Mouse (Mus musculus): ENCODE data around the gene Antxr1. TPM values are rescaled to one million over a fixed set of nuclear protein-coding genes. Genes with fewer than 3 reads are reported as not detected.

Antxr1 gene
- polyA plus RNA-seq, 1 experiment from 2014 or later: 5.9 TPM

- WGBS: 22% methylated on average over 3 of the region's 3 CpGs
- no peaks in the 10 kb centered on the region; the same call in 1 of the 2 replicates for H3K36me3 ChIP-seq (ENCODE audit: control insufficient read depth, insufficient read depth, low read length)
- H3K27ac ChIP-seq (replicated peaks): peak overlapping the region; percentile 78
- no peaks in the 10 kb centered on the region for H3K9me3 ChIP-seq (ENCODE audit: control insufficient read depth, low read length)
- DNase-seq (ENCODE audit: low spot score): peak; percentile 49
- no peak overlapping the region for H3K4me3 ChIP-seq (ENCODE audit: low read depth, low read length)
- no peaks in the 10 kb centered on the region for H3K27me3 ChIP-seq (ENCODE audit: control insufficient read depth, insufficient read depth, low read length)
- TF ChIP-seq CTCF (IDR thresholded peaks at IDR 0.05; ENCODE audit: low read depth) (no peak), EP300 (optimal IDR thresholded peaks at IDR 0.05) (no peak)
- no peaks in the 10 kb centered on the region for H3K4me1 ChIP-seq (replicated peaks; ENCODE audit: control insufficient read depth, insufficient read depth)
- no peak overlapping the region for H3K9ac ChIP-seq (ENCODE audit: low read length)
- ATAC-seq (ENCODE audit: low FRiP score, low TSS enrichment): peak; percentile 82
- H3K4me2 ChIP-seq (replicated peaks; ENCODE audit: low read depth): no peak overlapping the region
These were observed 145.9 kb downstream of the Antxr1 start for GRCm38 (mm10) chr6:87189755-87190154.

- Histone ChIP-seq H3K27me3 (ENCODE audit: control insufficient read depth, insufficient read depth, low read length) (no peaks in the 10 kb centered on the region), H3K27ac (replicated peaks) (peak overlapping the region; percentile 64), H3K36me3 (ENCODE audit: control insufficient read depth, insufficient read depth, low read length) (no peaks in the 10 kb centered on the region), H3K9me3 (ENCODE audit: control insufficient read depth, low read length) (no peaks in the 10 kb centered on the region), H3K4me1 (replicated peaks; ENCODE audit: control insufficient read depth, insufficient read depth) (peaks cover 4% of the 10 kb centered on the region), H3K4me3 (ENCODE audit: low read depth, low read length) (no peak overlapping the region), H3K4me2 (replicated peaks; ENCODE audit: low read depth) (peak overlapping the region; percentile 23; the same call in 1 of the 2 replicates), H3K9ac (ENCODE audit: low read length) (no peak overlapping the region)
- DNase-seq (ENCODE audit: low spot score): peak; percentile 35
- peak; percentile 39; the same call in 1 of the 2 replicates for ATAC-seq (ENCODE audit: low FRiP score, low TSS enrichment)
- 29% methylated on average over 12 of the region's 12 CpGs for WGBS
- peak; percentile 19 for TF ChIP-seq CTCF (IDR thresholded peaks at IDR 0.05; ENCODE audit: low read depth)
- TF ChIP-seq EP300 (optimal IDR thresholded peaks at IDR 0.05): peak; percentile 73
These were observed 148.6 kb downstream of the Antxr1 start for GRCm38 (mm10) chr6:87186988-87187387.

GRCm38 (mm10) chr6:87184418-87184817, 151.2 kb downstream of the Antxr1 start:
- Histone ChIP-seq H3K36me3 (ENCODE audit: control insufficient read depth, insufficient read depth, low read length) (no peaks in the 10 kb centered on the region), H3K9ac (ENCODE audit: low read length) (no peak overlapping the region), H3K4me1 (replicated peaks; ENCODE audit: control insufficient read depth, insufficient read depth) (peaks cover 4% of the 10 kb centered on the region), H3K27ac (replicated peaks) (peak overlapping the region; percentile 69; the same call in 1 of the 2 replicates), H3K27me3 (ENCODE audit: control insufficient read depth, insufficient read depth, low read length) (no peaks in the 10 kb centered on the region), H3K4me2 (replicated peaks; ENCODE audit: low read depth) (no peak overlapping the region), H3K4me3 (ENCODE audit: low read depth, low read length) (no peak overlapping the region), H3K9me3 (ENCODE audit: control insufficient read depth, low read length) (no peaks in the 10 kb centered on the region)
- WGBS: 92% methylated on average over 3 of the region's 3 CpGs
- ATAC-seq (ENCODE audit: low FRiP score, low TSS enrichment): no peak
- TF ChIP-seq EP300 (optimal IDR thresholded peaks at IDR 0.05) (no peak), CTCF (IDR thresholded peaks at IDR 0.05; ENCODE audit: low read depth) (no peak)
- DNase-seq (ENCODE audit: low spot score): no peak

GRCm38 (mm10) chr6:87183981-87184380, 151.6 kb downstream of the Antxr1 start:
- H3K27me3 ChIP-seq (ENCODE audit: control insufficient read depth, insufficient read depth, low read length): no peaks in the 10 kb centered on the region
- H3K9ac ChIP-seq (ENCODE audit: low read length): no peak overlapping the region
- no peaks in the 10 kb centered on the region; the same call in 1 of the 2 replicates for H3K36me3 ChIP-seq (ENCODE audit: control insufficient read depth, insufficient read depth, low read length)
- peaks cover 4% of the 10 kb centered on the region for H3K4me1 ChIP-seq (replicated peaks; ENCODE audit: control insufficient read depth, insufficient read depth)
- TF ChIP-seq CTCF (IDR thresholded peaks at IDR 0.05; ENCODE audit: low read depth) (no peak), EP300 (optimal IDR thresholded peaks at IDR 0.05) (no peak)
- H3K4me2 ChIP-seq (replicated peaks; ENCODE audit: low read depth): no peak overlapping the region
- no peak overlapping the region for H3K4me3 ChIP-seq (ENCODE audit: low read depth, low read length)
- no peak for DNase-seq (ENCODE audit: low spot score)
- 73% methylated on average over 11 of the region's 11 CpGs for WGBS
- H3K27ac ChIP-seq (replicated peaks): peak overlapping the region; percentile 69
- no peak for ATAC-seq (ENCODE audit: low FRiP score, low TSS enrichment)
- H3K9me3 ChIP-seq (ENCODE audit: control insufficient read depth, low read length): no peaks in the 10 kb centered on the region

- H3K36me3 ChIP-seq (ENCODE audit: control insufficient read depth, insufficient read depth, low read length): peaks cover 4% of the 10 kb centered on the region; the same call in 1 of the 2 replicates
- no peak overlapping the region for H3K4me2 ChIP-seq (replicated peaks; ENCODE audit: low read depth)
- no peaks in the 10 kb centered on the region for H3K9me3 ChIP-seq (ENCODE audit: control insufficient read depth, low read length)
- H3K4me1 ChIP-seq (replicated peaks; ENCODE audit: control insufficient read depth, insufficient read depth): peaks cover 4% of the 10 kb centered on the region
- no peaks in the 10 kb centered on the region for H3K27me3 ChIP-seq (ENCODE audit: control insufficient read depth, insufficient read depth, low read length)
- DNase-seq (ENCODE audit: low spot score): peak; percentile 36
- TF ChIP-seq CTCF (IDR thresholded peaks at IDR 0.05; ENCODE audit: low read depth) (no peak), EP300 (optimal IDR thresholded peaks at IDR 0.05) (no peak)
- peak; percentile 61; the same call in 1 of the 2 replicates for ATAC-seq (ENCODE audit: low FRiP score, low TSS enrichment)
- 48% methylated on average over 8 of the region's 8 CpGs for WGBS
- H3K9ac ChIP-seq (ENCODE audit: low read length): no peak overlapping the region
- H3K4me3 ChIP-seq (ENCODE audit: low read depth, low read length): no peak overlapping the region
- peak overlapping the region; percentile 69 for H3K27ac ChIP-seq (replicated peaks)
These were observed 152.5 kb downstream of the Antxr1 start for GRCm38 (mm10) chr6:87183159-87183558.

- Histone ChIP-seq H3K27me3 (ENCODE audit: control insufficient read depth, insufficient read depth, low read length) (no peaks in the 10 kb centered on the region), H3K4me2 (replicated peaks; ENCODE audit: low read depth) (no peak overlapping the region), H3K9me3 (ENCODE audit: control insufficient read depth, low read length) (no peaks in the 10 kb centered on the region), H3K4me3 (ENCODE audit: low read depth, low read length) (no peak overlapping the region), H3K27ac (replicated peaks) (peak overlapping the region; percentile 58), H3K4me1 (replicated peaks; ENCODE audit: control insufficient read depth, insufficient read depth) (peaks cover 4% of the 10 kb centered on the region), H3K36me3 (ENCODE audit: control insufficient read depth, insufficient read depth, low read length) (peaks cover 4% of the 10 kb centered on the region; the same call in 1 of the 2 replicates), H3K9ac (ENCODE audit: low read length) (no peak overlapping the region)
- DNase-seq (ENCODE audit: low spot score): no peak
- no peak for ATAC-seq (ENCODE audit: low FRiP score, low TSS enrichment)
- 74% methylated on average over 6 of the region's 6 CpGs for WGBS
- TF ChIP-seq EP300 (optimal IDR thresholded peaks at IDR 0.05) (no peak), CTCF (IDR thresholded peaks at IDR 0.05; ENCODE audit: low read depth) (no peak)
These were observed 152.9 kb downstream of the Antxr1 start for GRCm38 (mm10) chr6:87182736-87183135.

Data from stomach, postnatal 0 days (tissue).